16 mouse cellular contexts compared by ENCODE assay signal in the genomic region with DNA sequence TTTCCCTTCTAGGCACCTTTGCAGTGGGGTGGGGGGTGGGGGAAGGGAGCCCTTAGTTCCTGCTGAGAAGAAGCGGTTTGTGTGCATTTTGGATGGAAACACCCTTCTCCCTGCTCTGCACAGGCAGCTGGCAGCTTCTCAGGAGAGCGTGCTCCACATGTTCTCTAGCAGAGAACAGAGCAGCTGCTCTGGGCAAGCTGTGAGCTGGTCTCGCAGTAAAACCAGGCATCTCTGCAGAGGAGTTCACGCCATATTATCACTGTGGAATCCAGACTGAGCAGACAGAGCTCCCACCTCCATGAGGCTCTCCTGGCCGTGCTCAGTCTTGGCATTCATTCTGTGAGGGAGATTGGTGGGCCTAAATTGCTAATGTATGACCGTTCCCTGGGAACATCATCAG. TPM values are rescaled to one million over a fixed set of nuclear protein-coding genes. Genes with fewer than 3 reads are reported as not detected.
DNase-seq lines count a peak whose midpoint lies in the region; ATAC-seq lines count a peak whose summit lies in the region.
"Had no signal": no experiment of that assay in that cellular context is flagged by ENCODE, and none has a peak within 500 bp of the region (broad histone marks: within the 10 kb centered on the region; RNA-seq: fewer than 3 reads in every experiment).

No protein-coding gene starts in this region.

- H3K4me3 ChIP-seq in forebrain, embryonic 14.5 days (ENCODE audit: low read depth, low read length), result no peak overlapping the region
- H3K4me3 ChIP-seq in forebrain, embryonic 16.5 days (replicated peaks; ENCODE audit: low read length), result no peak overlapping the region
- H3K4me3 ChIP-seq in lung, embryonic 16.5 days (ENCODE audit: low read length), result no peak overlapping the region
- H3K4me3 ChIP-seq: embryonic facial prominence, embryonic 12.5 days; liver, embryonic 12.5 days; megakaryocyte, embryonic 14.5 days; neural tube, embryonic 12.5 days had no signal

- WGBS in forebrain, embryonic 14.5 days, result 69% methylated on average over 6 of the region's 6 CpGs
- WGBS in forebrain, embryonic 16.5 days, result 54% methylated on average over 6 of the region's 6 CpGs
- 71% methylated on average over 6 of the region's 6 CpGs for WGBS in lung, embryonic 16.5 days

- no peaks in the 10 kb centered on the region for H3K4me1 ChIP-seq in forebrain, embryonic 14.5 days (ENCODE audit: control insufficient read depth, insufficient read depth, low read length)
- no peaks in the 10 kb centered on the region for H3K4me1 ChIP-seq in forebrain, embryonic 16.5 days (replicated peaks; ENCODE audit: control insufficient read depth, insufficient read depth, low read length)
- no peaks in the 10 kb centered on the region for H3K4me1 ChIP-seq in lung, embryonic 16.5 days (replicated peaks; ENCODE audit: control insufficient read depth, insufficient read depth, low read length)
- H3K4me1 ChIP-seq: liver, embryonic 12.5 days; megakaryocyte, embryonic 14.5 days had no signal

- intact Hi-C loops in left cerebral cortex, postnatal 14 days (cut with DNase I), result loop anchor here (10.0 kb wide), 1 partner anchor 312 kb away; no protein-coding TSS in a partner anchor

- no peak overlapping the region for H3K9ac ChIP-seq in forebrain, embryonic 14.5 days (ENCODE audit: low read length)
- no peak overlapping the region for H3K9ac ChIP-seq in forebrain, embryonic 16.5 days (replicated peaks; ENCODE audit: low read depth, low read length)
- no peak overlapping the region for H3K9ac ChIP-seq in lung, embryonic 16.5 days (ENCODE audit: low read length)
- H3K9ac ChIP-seq: embryonic facial prominence, embryonic 12.5 days; liver, embryonic 12.5 days; neural tube, embryonic 12.5 days had no signal

- H3K27me3 ChIP-seq in forebrain, embryonic 14.5 days (replicated peaks; ENCODE audit: control insufficient read depth, insufficient read depth, low read length), result no peaks in the 10 kb centered on the region
- H3K27me3 ChIP-seq in forebrain, embryonic 16.5 days (replicated peaks; ENCODE audit: control insufficient read depth, insufficient read depth, low read length), result no peaks in the 10 kb centered on the region
- H3K27me3 ChIP-seq in lung, embryonic 16.5 days (ENCODE audit: control insufficient read depth, insufficient read depth, low read depth, low read length), result no peaks in the 10 kb centered on the region
- H3K27me3 ChIP-seq: embryonic facial prominence, embryonic 12.5 days; neural tube, embryonic 12.5 days had no signal

- no peak for DNase-seq in forebrain, embryonic 14.5 days (ENCODE audit: low spot score)
- no peak for DNase-seq in lung, postnatal 4 days
- peak; percentile 38 to 57 for DNase-seq in left cerebral cortex, postnatal 14 days (ENCODE audit: low spot score in 2 of 2)
- peak; percentile 34 for DNase-seq in right cerebral cortex, postnatal 4 days
- DNase-seq in lung, postnatal 10 days, result no peak
- no peak for DNase-seq in Muller cell, postnatal 12 days (ENCODE audit: inconsistent ontology term)
- DNase-seq: adrenal gland, postnatal 10 days; B cell, adult 2 months; cerebellum, adult 2 months had no signal

- no peaks in the 10 kb centered on the region for H3K9me3 ChIP-seq in forebrain, embryonic 14.5 days (replicated peaks; ENCODE audit: control insufficient read depth, low read length)
- H3K9me3 ChIP-seq in forebrain, embryonic 16.5 days (ENCODE audit: control insufficient read depth, low read length), result no peaks in the 10 kb centered on the region
- no peaks in the 10 kb centered on the region for H3K9me3 ChIP-seq in lung, embryonic 16.5 days (ENCODE audit: control insufficient read depth, low read length)
- H3K9me3 ChIP-seq: embryonic facial prominence, embryonic 12.5 days; liver, embryonic 12.5 days; megakaryocyte, embryonic 14.5 days; neural tube, embryonic 12.5 days had no signal

- H3K36me3 ChIP-seq in forebrain, embryonic 14.5 days (ENCODE audit: control insufficient read depth, insufficient read depth, low read length), result peaks cover 9% of the 10 kb centered on the region; the same call in 1 of the 2 replicates
- H3K36me3 ChIP-seq in forebrain, embryonic 16.5 days (ENCODE audit: control insufficient read depth, insufficient read depth), result no peaks in the 10 kb centered on the region
- H3K36me3 ChIP-seq in lung, embryonic 16.5 days (ENCODE audit: control insufficient read depth, insufficient read depth, low read length), result no peaks in the 10 kb centered on the region
- H3K36me3 ChIP-seq: liver, embryonic 12.5 days had no signal

- 0 out of 2 replicates have a peak, but pooled peaks have one; percentile 44 for ATAC-seq in forebrain, embryonic 14.5 days
- no peak for ATAC-seq in forebrain, embryonic 16.5 days
- peak; percentile 49; the same call in 1 of the 2 replicates for ATAC-seq in lung, embryonic 16.5 days (ENCODE audit: low read depth)
- ATAC-seq: liver, embryonic 12.5 days had no signal

- H3K27ac ChIP-seq in forebrain, embryonic 14.5 days (ENCODE audit: low read depth, low read length), result no peak overlapping the region
- H3K27ac ChIP-seq in forebrain, embryonic 16.5 days (ENCODE audit: low read length), result no peak overlapping the region
- H3K27ac ChIP-seq in lung, embryonic 16.5 days (ENCODE audit: low read length), result no peak overlapping the region
- H3K27ac ChIP-seq: embryonic facial prominence, embryonic 12.5 days; kidney, postnatal 0 days; liver, embryonic 12.5 days; neural tube, embryonic 12.5 days had no signal

- H3K4me2 ChIP-seq in forebrain, embryonic 14.5 days (ENCODE audit: low read length), result no peak overlapping the region
- no peak overlapping the region for H3K4me2 ChIP-seq in forebrain, embryonic 16.5 days (ENCODE audit: low read length)
- no peak overlapping the region for H3K4me2 ChIP-seq in lung, embryonic 16.5 days (ENCODE audit: low read depth, low read length)
- H3K4me2 ChIP-seq: embryonic facial prominence, embryonic 12.5 days; liver, embryonic 12.5 days; neural tube, embryonic 12.5 days had no signal

RNA-seq across cellular contexts. Expression of gene Arhgef3, which starts 12.0 kb away (rescaled TPM):
- polyA plus RNA-seq in forebrain, embryonic 14.5 days (2014; fragmentation: Nextera tagmentation; extraction: Ambion mirVana), result 3.0 and 4.1 TPM in 2 replicates
- polyA plus RNA-seq in forebrain, embryonic 16.5 days (2015; fragmentation: Nextera tagmentation; extraction: Ambion mirVana), result 5.1 and 5.4 TPM in 2 replicates
- polyA plus RNA-seq in lung, embryonic 16.5 days (2015; fragmentation: Nextera tagmentation; extraction: Ambion mirVana), result 12.8 and 13.8 TPM in 2 replicates
- 10 to 100 TPM; 50.4 to 50.5 TPM for total RNA-seq in left cerebral cortex, postnatal 14 days (2021)

Comparison
In these comparisons a context has a peak if more than half of its experiments do, and no peak if none do; other contexts are left out.
1. DNase-seq: peak in left cerebral cortex, postnatal 14 days (2 of 2) and right cerebral cortex, postnatal 4 days (single experiment); none in forebrain, embryonic 14.5 days (single experiment), lung, postnatal 4 days (0 of 2), lung, postnatal 10 days (single experiment) and Muller cell, postnatal 12 days (single experiment).